Mouse (Mus musculus): ENCODE measurements at regions not wholly inside any gene's neighbourhood (a gene's known extent, or its start where the extent isn't known, plus 50 kb on each side); places are given as distances from the start of the nearest gene placed in this dataset.

GRCm38 (mm10) chr7:95460889-95461288, 710.2 kb upstream of the Tenm4 start:
- Histone ChIP-seq H3K36me3 (no peaks in the 10 kb centered on the region), H3K4me1 (no peaks in the 10 kb centered on the region), H3K4me3 (replicated peaks) (no peak overlapping the region), H3K9me3 (no peaks in the 10 kb centered on the region), H3K9ac (no peak overlapping the region), H3K27ac (no peak overlapping the region), H3K27me3 (replicated peaks) (no peaks in the 10 kb centered on the region), H3K4me2 (no peak overlapping the region)
- 69% methylated on average over 4 of the region's 4 CpGs for WGBS
- no peak for ATAC-seq (ENCODE audit: insufficient read depth, low FRiP score, low read depth)

GRCm38 (mm10) chr7:95465506-95465905, 705.5 kb upstream of the Tenm4 start:
- Histone ChIP-seq H3K36me3 (no peaks in the 10 kb centered on the region), H3K27me3 (replicated peaks) (no peaks in the 10 kb centered on the region), H3K4me2 (no peak overlapping the region), H3K9ac (no peak overlapping the region), H3K4me3 (replicated peaks) (no peak overlapping the region), H3K4me1 (no peaks in the 10 kb centered on the region), H3K9me3 (no peaks in the 10 kb centered on the region), H3K27ac (no peak overlapping the region)
- 86% methylated on average over 4 of the region's 4 CpGs for WGBS
- ATAC-seq (ENCODE audit: insufficient read depth, low FRiP score, low read depth) = no peak

- no peaks in the 10 kb centered on the region for H3K36me3 ChIP-seq
- H3K4me3 ChIP-seq (replicated peaks) = no peak overlapping the region
- 27% methylated on average over 3 of the region's 3 CpGs for WGBS
- no peaks in the 10 kb centered on the region for H3K4me1 ChIP-seq
- H3K27me3 ChIP-seq (replicated peaks) = no peaks in the 10 kb centered on the region
- no peaks in the 10 kb centered on the region for H3K9me3 ChIP-seq
- H3K27ac ChIP-seq = no peak overlapping the region
- no peak overlapping the region for H3K9ac ChIP-seq
- no peak for ATAC-seq (ENCODE audit: insufficient read depth, low FRiP score, low read depth)
- no peak overlapping the region for H3K4me2 ChIP-seq
Measured at GRCm38 (mm10) chr7:95467028-95467427, 704.0 kb upstream of the Tenm4 start.

- Histone ChIP-seq H3K4me1 (no peaks in the 10 kb centered on the region), H3K4me3 (replicated peaks) (no peak overlapping the region), H3K36me3 (no peaks in the 10 kb centered on the region), H3K9me3 (no peaks in the 10 kb centered on the region), H3K27me3 (replicated peaks) (no peaks in the 10 kb centered on the region), H3K4me2 (no peak overlapping the region), H3K27ac (no peak overlapping the region), H3K9ac (no peak overlapping the region)
- 62% methylated on average over 4 of the region's 4 CpGs for WGBS
- ATAC-seq (ENCODE audit: insufficient read depth, low FRiP score, low read depth) = no peak
Measured at GRCm38 (mm10) chr7:95473892-95474291, 697.2 kb upstream of the Tenm4 start.

DNA sequence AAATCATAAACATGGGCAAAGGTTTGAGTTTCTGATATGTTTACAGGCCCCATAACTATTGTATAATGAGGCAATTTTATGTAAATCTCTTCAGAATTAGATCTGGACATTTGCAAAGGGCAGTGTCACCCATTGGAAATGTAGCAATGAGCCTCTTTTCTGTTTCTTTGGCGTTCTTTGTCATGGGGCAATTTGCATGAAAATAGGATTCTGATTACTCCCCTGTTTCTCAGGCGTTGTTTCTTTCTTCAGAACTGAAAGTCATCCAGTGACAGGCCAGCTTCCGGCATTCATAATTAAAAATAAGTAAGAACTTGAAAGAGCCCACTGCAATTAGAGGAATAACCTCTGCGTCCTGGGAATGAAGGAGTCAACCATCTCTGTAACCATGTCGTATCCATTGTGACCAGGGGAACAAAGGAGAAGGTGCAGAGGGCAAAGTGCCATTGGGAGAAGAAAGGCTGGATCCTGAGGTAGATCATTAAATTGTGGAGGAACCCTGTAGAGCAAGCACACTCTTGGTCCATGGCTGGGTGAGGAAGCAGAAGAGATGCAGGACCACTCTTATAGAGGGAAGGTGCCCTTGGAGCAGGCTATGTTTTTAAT, 690.8 kb upstream of the Tenm4 start:
- ATAC-seq (ENCODE audit: insufficient read depth, low FRiP score, low read depth) = no peak
- WGBS = 67% methylated on average over 5 of the region's 5 CpGs

GRCm38 (mm10) chr7:95489666-95490065, 681.4 kb upstream of the Tenm4 start:
- 4% methylated on average over 4 of the region's 4 CpGs for WGBS
- H3K27me3 ChIP-seq (replicated peaks) = no peaks in the 10 kb centered on the region
- H3K4me2 ChIP-seq = no peak overlapping the region
- no peak overlapping the region for H3K27ac ChIP-seq
- H3K4me3 ChIP-seq (replicated peaks) = no peak overlapping the region
- no peaks in the 10 kb centered on the region for H3K4me1 ChIP-seq
- no peaks in the 10 kb centered on the region for H3K9me3 ChIP-seq
- H3K9ac ChIP-seq = no peak overlapping the region
- 0 out of 2 replicates have a peak, but pooled peaks have one; percentile 35 for ATAC-seq (ENCODE audit: insufficient read depth, low FRiP score, low read depth)
- no peaks in the 10 kb centered on the region for H3K36me3 ChIP-seq

More for the DNA sequence above, 690.8 kb upstream of the Tenm4 start:
- Histone ChIP-seq H3K36me3 (no peaks in the 10 kb centered on the region), H3K9me3 (no peaks in the 10 kb centered on the region), H3K27me3 (replicated peaks) (no peaks in the 10 kb centered on the region), H3K4me2 (no peak overlapping the region), H3K9ac (no peak overlapping the region), H3K4me1 (no peaks in the 10 kb centered on the region), H3K4me3 (replicated peaks) (no peak overlapping the region), H3K27ac (no peak overlapping the region)

GRCm38 (mm10) chr7:95494793-95495192, 676.3 kb upstream of the Tenm4 start:
- no peak for ATAC-seq (ENCODE audit: insufficient read depth, low FRiP score, low read depth)
- Histone ChIP-seq H3K4me1 (no peaks in the 10 kb centered on the region), H3K4me2 (no peak overlapping the region), H3K27me3 (replicated peaks) (no peaks in the 10 kb centered on the region), H3K9ac (no peak overlapping the region), H3K36me3 (no peaks in the 10 kb centered on the region), H3K4me3 (replicated peaks) (no peak overlapping the region), H3K27ac (no peak overlapping the region), H3K9me3 (no peaks in the 10 kb centered on the region)
- WGBS = 60% methylated on average over 1 of the region's 1 CpGs

- H3K9ac ChIP-seq = no peak overlapping the region
- 36% methylated on average over 6 of the region's 6 CpGs for WGBS
- H3K27ac ChIP-seq = no peak overlapping the region
- H3K9me3 ChIP-seq = no peaks in the 10 kb centered on the region
- no peak overlapping the region for H3K4me2 ChIP-seq
- no peaks in the 10 kb centered on the region for H3K27me3 ChIP-seq (replicated peaks)
- H3K4me3 ChIP-seq (replicated peaks) = no peak overlapping the region
- no peak for ATAC-seq (ENCODE audit: insufficient read depth, low FRiP score, low read depth)
- H3K36me3 ChIP-seq = no peaks in the 10 kb centered on the region
- H3K4me1 ChIP-seq = no peaks in the 10 kb centered on the region
Measured at GRCm38 (mm10) chr7:95502959-95503358, 668.1 kb upstream of the Tenm4 start.

GRCm38 (mm10) chr7:95547256-95547655, 623.8 kb upstream of the Tenm4 start:
- H3K4me1 ChIP-seq = no peaks in the 10 kb centered on the region
- ATAC-seq (ENCODE audit: insufficient read depth, low FRiP score, low read depth) = no peak

DNA sequence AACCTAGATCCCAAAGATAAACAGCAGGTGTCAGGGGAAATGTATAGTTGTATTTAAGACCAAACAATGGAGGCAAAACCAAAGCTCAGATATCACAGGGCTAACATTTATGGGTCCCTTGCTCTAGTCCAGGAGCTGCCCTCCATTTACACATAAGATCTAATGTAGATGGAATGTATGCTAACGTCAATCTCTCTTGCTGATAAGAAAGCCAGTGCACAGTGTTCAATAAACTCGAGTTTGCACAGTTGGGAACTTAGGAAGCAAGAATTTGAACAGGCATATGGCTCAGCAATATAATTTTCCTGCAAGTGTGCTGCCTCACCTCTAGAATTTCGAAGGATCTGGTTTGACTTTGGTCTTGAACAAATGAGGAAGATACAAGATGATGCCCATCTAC, 620.9 kb upstream of the Tenm4 start:
- no peaks in the 10 kb centered on the region for H3K36me3 ChIP-seq
- H3K9me3 ChIP-seq = no peaks in the 10 kb centered on the region
- ATAC-seq (ENCODE audit: insufficient read depth, low FRiP score, low read depth) = peak; percentile 63
- no peaks in the 10 kb centered on the region for H3K4me1 ChIP-seq
- H3K27me3 ChIP-seq (replicated peaks) = no peaks in the 10 kb centered on the region
- H3K9ac ChIP-seq = no peak overlapping the region
- no peak overlapping the region for H3K4me3 ChIP-seq (replicated peaks)
- no peak overlapping the region for H3K27ac ChIP-seq
- whole genome bisulfite sequencing = 39% methylated on average over 3 of the region's 3 CpGs
- no peak overlapping the region for H3K4me2 ChIP-seq

More at GRCm38 (mm10) chr7:95547256-95547655, 623.8 kb upstream of the Tenm4 start:
- Histone ChIP-seq H3K27me3 (replicated peaks) (no peaks in the 10 kb centered on the region), H3K9ac (no peak overlapping the region), H3K36me3 (no peaks in the 10 kb centered on the region), H3K9me3 (no peaks in the 10 kb centered on the region), H3K27ac (no peak overlapping the region), H3K4me3 (replicated peaks) (no peak overlapping the region), H3K4me2 (no peak overlapping the region)
- WGBS = 72% methylated on average over 3 of the region's 3 CpGs

DNA sequence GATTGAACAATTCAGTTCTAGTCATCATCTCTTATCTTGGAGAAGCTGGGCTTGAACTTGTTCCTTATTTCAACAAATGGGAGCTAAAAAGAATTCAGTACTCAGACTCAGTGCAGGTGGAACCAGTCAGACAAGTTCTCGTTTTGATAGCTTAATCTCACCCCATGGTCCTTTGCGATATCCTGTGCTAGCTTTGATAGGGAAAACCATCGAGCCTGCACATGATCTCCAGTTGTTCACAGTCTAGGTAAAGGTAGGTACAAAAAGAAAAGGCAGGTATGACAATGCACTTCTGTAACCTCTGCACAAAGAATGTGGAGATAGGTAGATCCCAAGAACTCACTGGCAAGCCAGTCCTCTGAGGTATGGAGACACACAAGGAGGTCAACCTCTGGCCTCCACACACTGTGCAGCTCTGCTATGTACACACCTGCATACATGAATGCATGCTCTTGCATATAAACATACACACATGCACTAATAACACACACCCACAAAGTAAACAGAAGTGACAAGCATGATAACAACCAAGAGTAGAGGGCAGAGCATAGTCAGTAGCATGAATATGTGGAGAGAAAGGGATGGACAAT, 619.2 kb upstream of the Tenm4 start:
- ATAC-seq (ENCODE audit: insufficient read depth, low FRiP score, low read depth) = peak; percentile 92
- H3K9me3 ChIP-seq = no peaks in the 10 kb centered on the region
- H3K4me3 ChIP-seq (replicated peaks) = no peak overlapping the region
- WGBS = 67% methylated on average over 3 of the region's 3 CpGs
- no peak overlapping the region for H3K9ac ChIP-seq
- no peaks in the 10 kb centered on the region for H3K4me1 ChIP-seq
- H3K27me3 ChIP-seq (replicated peaks) = no peaks in the 10 kb centered on the region
- no peak overlapping the region for H3K4me2 ChIP-seq
- no peak overlapping the region; the same call in 1 of the 2 replicates for H3K27ac ChIP-seq
- no peaks in the 10 kb centered on the region for H3K36me3 ChIP-seq

GRCm38 (mm10) chr7:95558589-95558988, 612.5 kb upstream of the Tenm4 start:
- no peak overlapping the region for H3K4me2 ChIP-seq
- H3K9me3 ChIP-seq = no peaks in the 10 kb centered on the region
- no peaks in the 10 kb centered on the region for H3K27me3 ChIP-seq (replicated peaks)
- ATAC-seq (ENCODE audit: insufficient read depth, low FRiP score, low read depth) = no peak
- no peak overlapping the region for H3K4me3 ChIP-seq (replicated peaks)
- no peaks in the 10 kb centered on the region for H3K36me3 ChIP-seq
- H3K27ac ChIP-seq = no peak overlapping the region
- 49% methylated on average over 2 of the region's 2 CpGs for WGBS
- no peak overlapping the region for H3K9ac ChIP-seq
- no peaks in the 10 kb centered on the region for H3K4me1 ChIP-seq

DNA sequence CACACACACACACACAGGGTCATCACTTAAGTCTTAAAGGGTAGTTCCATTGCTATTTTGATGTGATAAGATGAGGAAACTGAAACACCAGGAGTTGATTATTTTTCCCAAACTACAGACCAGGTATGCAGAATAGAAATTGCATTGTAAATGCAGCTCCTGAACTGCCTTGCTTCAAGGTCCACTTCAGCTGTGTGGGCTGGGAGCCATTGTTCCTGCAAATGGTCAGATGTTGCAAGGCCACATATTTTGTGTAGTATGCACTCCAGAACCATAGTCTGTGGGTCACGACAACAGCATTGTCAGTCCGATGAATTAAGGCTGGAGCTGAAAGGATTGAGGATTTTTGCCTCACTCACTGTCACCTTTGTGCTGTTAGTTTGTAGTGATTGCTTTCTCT, 592.4 kb upstream of the Tenm4 start:
- 81% methylated on average over 2 of the region's 2 CpGs for WGBS
- H3K4me3 ChIP-seq (replicated peaks) = no peak overlapping the region

More for the DNA sequence above, 592.4 kb upstream of the Tenm4 start:
- ATAC-seq (ENCODE audit: insufficient read depth, low FRiP score, low read depth) = no peak
- Histone ChIP-seq H3K9ac (no peak overlapping the region), H3K4me1 (no peaks in the 10 kb centered on the region), H3K9me3 (no peaks in the 10 kb centered on the region), H3K27ac (no peak overlapping the region), H3K27me3 (replicated peaks) (no peaks in the 10 kb centered on the region), H3K36me3 (no peaks in the 10 kb centered on the region), H3K4me2 (no peak overlapping the region)

All from stomach, embryonic 15.5 days (tissue).